Mouse (Mus musculus) bone marrow, adult 2 months (tissue): ENCODE measurements around the gene Shisal2a. TPM values are rescaled to one million over a fixed set of nuclear protein-coding genes. Genes with fewer than 3 reads are reported as not detected.

Source experiments
- H3K27ac ChIP-seq: fragments of 200-500 bp; 2 replicates; pipeline ENCODE4 v1.5.1; 2012; ENCODE audit warnings: low read depth, mild to moderate bottlenecking, control low read depth, inconsistent platforms, low read length; ENCODE audit not compliant: control insufficient read depth, poor library complexity, insufficient read depth
- H3K4me1 ChIP-seq: fragments of 200-500 bp; 2 replicates; pipeline ENCODE4 v1.6.1; 2011; ENCODE audit warnings: low read length; ENCODE audit not compliant: control insufficient read depth, insufficient read depth
- H3K4me3 ChIP-seq: fragments of 200-500 bp; replicated peaks from 2 replicates; pipeline ENCODE3; 2011; ENCODE audit warnings: mild to moderate bottlenecking, low read depth, low read length, control low read depth; ENCODE audit not compliant: control insufficient read depth
- CTCF ChIP-seq: fragments of 200-500 bp; IDR thresholded peaks from 2 replicates; pipeline ENCODE4 v1.5.1; 2011; ENCODE audit warnings: low read length, control low read depth; ENCODE audit not compliant: control insufficient read depth, insufficient read depth
- POLR2A ChIP-seq: fragments of 200-500 bp; IDR thresholded peaks from 2 replicates; pipeline ENCODE4 v1.6.1; 2011; ENCODE audit warnings: low read depth, mild to moderate bottlenecking, control low read depth, low read length, borderline replicate concordance; ENCODE audit not compliant: control insufficient read depth
- WGBS: fragments of 180-500 bp; shearing (Covaris S2); methylation state at CpG from one replicate; pipeline ENCODE4 v1.1.7; 2018; 5-methylcytosine and 5-hydroxymethylcytosine counted together
- polyA plus RNA-seq: library from polyadenylated mRNA; stranded (reverse); fragments of >200 nt; gene quantifications from 2 replicates; pipeline ENCODE4 v1.2.4, GENCODE M21; 2011; ENCODE audit warnings: low replicate concordance; ENCODE audit not compliant: missing spikeins, insufficient read depth, insufficient read length

Gene Shisal2a
- polyA plus RNA-seq, 1 experiment = not detected

DNA sequence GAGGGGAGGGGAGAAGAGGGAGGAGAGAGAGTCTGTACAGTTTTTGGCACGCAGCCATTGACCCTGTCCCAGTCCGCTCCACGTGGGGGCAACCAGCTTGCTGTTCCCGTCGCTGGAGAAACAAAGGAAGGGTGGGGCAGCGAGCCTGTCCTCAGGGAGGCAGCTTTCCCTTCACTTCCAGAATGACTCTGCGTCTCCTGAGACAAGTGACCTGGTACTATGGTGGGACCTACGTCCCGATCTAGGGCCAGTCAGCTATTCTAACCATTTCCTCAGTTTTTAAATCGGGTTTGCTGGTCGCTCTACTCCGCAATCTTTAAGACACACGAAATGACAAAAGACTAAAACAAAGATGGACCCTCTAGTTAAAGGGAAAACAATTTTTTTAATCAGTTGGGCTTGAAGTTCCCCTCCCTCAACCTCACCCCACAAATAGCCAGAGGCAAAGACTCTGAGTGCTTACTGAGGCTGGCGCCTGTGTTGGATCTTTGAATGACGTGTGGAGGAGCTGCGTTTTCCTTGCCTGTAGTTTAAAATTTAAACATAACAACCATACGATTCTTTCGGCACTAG, 4.6 kb upstream of the Shisal2a start:
- 2% methylated on average over 18 of the region's 18 CpGs for WGBS
- Histone ChIP-seq H3K27ac (no peak overlapping the region), H3K4me1 (no peaks in the 10 kb centered on the region), H3K4me3 (no peak overlapping the region)
- TF ChIP-seq POLR2A = no peak
- TF ChIP-seq CTCF = no peak

DNA sequence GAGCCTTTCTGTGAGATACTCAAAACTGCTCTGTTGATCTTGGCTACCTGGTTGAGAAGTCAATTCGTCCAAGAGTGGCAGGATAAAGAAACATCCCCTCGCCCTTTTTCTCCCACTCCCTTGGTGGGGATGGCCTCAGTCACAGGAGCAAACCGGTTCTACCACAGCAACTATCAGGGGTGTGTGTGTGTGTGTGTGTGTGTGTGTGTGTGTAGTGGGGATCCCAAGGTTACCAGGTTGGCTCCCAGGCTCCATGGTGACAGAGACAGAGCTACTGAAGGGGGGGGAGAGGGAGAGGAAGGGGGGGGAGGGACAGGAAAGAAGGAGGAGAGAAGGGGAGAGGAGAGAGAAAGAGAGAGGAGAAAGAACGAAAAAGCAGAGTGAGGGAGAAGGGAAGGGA, 4.0 kb upstream of the Shisal2a start:
- WGBS = 42% methylated on average over 4 of the region's 4 CpGs
- H3K27ac ChIP-seq = no peak overlapping the region
- H3K4me3 ChIP-seq = no peak overlapping the region
- TF ChIP-seq POLR2A (no peak), CTCF (no peak)
- H3K4me1 ChIP-seq = no peaks in the 10 kb centered on the region

- Histone ChIP-seq H3K27ac (no peak overlapping the region), H3K4me1 (no peaks in the 10 kb centered on the region), H3K4me3 (no peak overlapping the region)
- WGBS = 66% methylated on average over 1 of the region's 1 CpGs
- TF ChIP-seq POLR2A (no peak), CTCF (no peak)
Observed at GRCm38 (mm10) chr4:108386087-108386486, 2.9 kb upstream of the Shisal2a start.

- Histone ChIP-seq H3K4me1 (no peaks in the 10 kb centered on the region), H3K4me3 (no peak overlapping the region), H3K27ac (no peak overlapping the region)
- 11% methylated on average over 1 of the region's 1 CpGs for WGBS
- TF ChIP-seq CTCF (no peak), POLR2A (no peak)
Observed at GRCm38 (mm10) chr4:108380146-108380545, 3.0 kb downstream of the Shisal2a start.

- no peak for TF ChIP-seq CTCF
- TF ChIP-seq POLR2A = no peak
- Histone ChIP-seq H3K4me1 (no peaks in the 10 kb centered on the region), H3K27ac (no peak overlapping the region), H3K4me3 (no peak overlapping the region)
- 86% methylated on average over 3 of the region's 3 CpGs for WGBS
Observed at GRCm38 (mm10) chr4:108379476-108379875, 3.7 kb downstream of the Shisal2a start.

DNA sequence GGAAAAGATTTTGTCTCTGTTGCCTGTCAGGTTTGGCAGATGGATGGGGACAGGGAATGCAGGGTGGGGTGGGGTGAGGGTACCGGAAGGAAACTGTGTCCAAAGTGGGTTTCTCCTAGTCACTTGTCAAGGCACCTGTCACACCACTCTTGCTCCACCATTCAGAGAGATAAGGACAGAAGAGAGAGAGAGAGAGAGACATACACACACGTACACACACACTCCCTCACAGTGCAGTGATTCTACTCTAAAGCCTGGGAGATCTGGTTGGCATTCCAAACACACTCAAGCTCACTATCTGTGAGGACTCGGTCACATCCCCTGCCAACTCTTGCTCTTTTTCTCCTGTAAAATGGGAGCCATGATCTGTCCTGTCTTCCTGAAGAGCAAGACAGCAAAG, 11.0 kb downstream of the Shisal2a start:
- no peak overlapping the region for H3K4me3 ChIP-seq
- TF ChIP-seq CTCF = no peak
- no peak for TF ChIP-seq POLR2A
- H3K27ac ChIP-seq = no peak overlapping the region
- H3K4me1 ChIP-seq = peaks cover 3% of the 10 kb centered on the region
- WGBS = 64% methylated on average over 3 of the region's 3 CpGs

- no peak for TF ChIP-seq CTCF
- no peak for TF ChIP-seq POLR2A
- H3K4me3 ChIP-seq = no peak overlapping the region
- 56% methylated on average over 3 of the region's 3 CpGs for WGBS
- peaks cover 3% of the 10 kb centered on the region for H3K4me1 ChIP-seq
- no peak overlapping the region for H3K27ac ChIP-seq
Observed at GRCm38 (mm10) chr4:108371421-108371820, 11.7 kb downstream of the Shisal2a start.

DNA sequence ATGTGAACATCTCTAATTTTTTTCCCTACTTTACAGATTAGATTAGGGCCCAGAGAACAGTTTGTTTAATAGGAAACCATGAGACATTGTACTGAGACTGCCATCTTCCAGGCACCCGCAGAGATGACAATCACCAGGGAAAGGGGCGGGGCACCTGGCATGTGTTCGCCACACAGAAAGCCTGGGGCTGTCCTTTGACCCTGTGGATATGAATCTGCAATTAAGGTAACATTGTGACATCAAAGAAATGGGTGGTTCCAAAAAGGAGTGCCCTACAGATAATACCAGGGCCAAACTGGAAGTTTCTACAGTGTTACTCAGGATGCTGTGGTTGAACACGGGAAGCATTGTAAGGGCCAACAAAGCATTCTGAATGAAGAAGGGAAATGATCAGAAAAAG, 12.7 kb downstream of the Shisal2a start:
- no peak overlapping the region for H3K4me3 ChIP-seq
- 12% methylated on average over 4 of the region's 4 CpGs for whole genome bisulfite sequencing
- H3K4me1 ChIP-seq = peaks cover 3% of the 10 kb centered on the region
- H3K27ac ChIP-seq = no peak overlapping the region
- TF ChIP-seq CTCF (no peak), POLR2A (no peak)

- WGBS = 43% methylated on average over 5 of the region's 5 CpGs
- H3K4me1 ChIP-seq = peaks cover 3% of the 10 kb centered on the region
- no peak for TF ChIP-seq CTCF
- no peak for TF ChIP-seq POLR2A
- no peak overlapping the region for H3K27ac ChIP-seq
- no peak overlapping the region for H3K4me3 ChIP-seq
Observed at GRCm38 (mm10) chr4:108369254-108369653, 13.9 kb downstream of the Shisal2a start.
